Mouse (Mus musculus): Measurements from ENCODE around the gene Galntl5.
"Not testable (repeated sequence)": the region's sequence is repeated elsewhere in the genome, so short reads cannot be mapped to it uniquely, and the experiment has no call there.

DNA sequence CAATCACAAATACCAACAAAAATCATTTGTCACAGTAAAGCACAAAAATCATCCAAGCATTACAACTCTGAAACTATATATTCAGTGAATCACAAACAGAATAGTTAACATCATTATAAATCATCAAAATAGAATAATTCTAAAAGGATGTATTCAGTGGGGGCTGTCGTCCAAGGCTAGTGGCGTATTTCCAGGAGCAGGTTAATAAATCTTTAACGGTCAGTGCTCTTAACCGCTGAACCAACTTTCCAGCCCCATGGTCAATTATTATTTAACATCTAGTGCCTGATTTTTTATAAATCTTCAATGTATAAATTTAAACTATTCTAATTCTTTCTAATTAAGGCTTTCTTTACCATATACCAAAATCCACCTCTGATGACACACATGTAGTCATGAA lies 2.7 kb upstream of the Galntl5 start:
- TF ChIP-seq CTCF (IDR thresholded peaks at IDR 0.05; ENCODE audit: insufficient read depth, low read length); POLR2A (IDR thresholded peaks at IDR 0.05; ENCODE audit: borderline replicate concordance, extremely low read depth, low read depth, low read length): not testable (repeated sequence)

All from lung, adult 2 months (tissue).